Mouse (Mus musculus) testis, adult 2 months (tissue): ENCODE measurements around the gene Cenpj. TPM values are rescaled to one million over a fixed set of nuclear protein-coding genes. Genes with fewer than 3 reads are reported as not detected.

Experiments used
- H3K27ac ChIP-seq: fragments of 200-500 bp; 2 replicates; pipeline ENCODE4 v1.5.1; 2012; ENCODE audit warnings: low read depth, low read length; ENCODE audit not compliant: control insufficient read depth, insufficient read depth
- H3K27me3 ChIP-seq: fragments of 200-500 bp; 2 replicates; pipeline ENCODE4 v1.6.1; 2012; ENCODE audit warnings: mild to moderate bottlenecking, low read length, moderate library complexity; ENCODE audit not compliant: control insufficient read depth, insufficient read depth
- H3K36me3 ChIP-seq: fragments of 200-500 bp; 2 replicates; pipeline ENCODE4 v1.6.1; 2012; ENCODE audit warnings: mild to moderate bottlenecking, low read length; ENCODE audit not compliant: control insufficient read depth, insufficient read depth
- H3K4me1 ChIP-seq: fragments of 200-500 bp; 2 replicates; pipeline ENCODE4 v1.6.1; 2012; ENCODE audit warnings: low read length; ENCODE audit not compliant: control insufficient read depth, insufficient read depth
- H3K4me3 ChIP-seq: fragments of 200-500 bp; 2 replicates; pipeline ENCODE4 v1.5.1; 2012; ENCODE audit warnings: low read depth, mild to moderate bottlenecking, low read length, moderate library complexity, mixed read lengths; ENCODE audit not compliant: control insufficient read depth
- CTCF ChIP-seq: fragments of 200-500 bp; IDR thresholded peaks from 2 replicates; pipeline ENCODE4 v1.5.1; 2012; ENCODE audit warnings: low read depth, mild to moderate bottlenecking, inconsistent platforms, low read length, moderate library complexity; ENCODE audit not compliant: control insufficient read depth, insufficient read depth, insufficient replicate concordance
- POLR2A ChIP-seq: fragments of 200-500 bp; IDR thresholded peaks from 2 replicates; pipeline ENCODE4 v1.6.1; 2012; ENCODE audit warnings: low read depth, mild to moderate bottlenecking, inconsistent platforms, low read length, moderate library complexity; ENCODE audit not compliant: control insufficient read depth
- polyA plus RNA-seq: library from polyadenylated mRNA; depleted of rRNA; stranded (reverse); fragments of >200 nt; gene quantifications from 2 replicates; pipeline ENCODE4 v1.2.3, GENCODE M21; 2012

Gene Cenpj
- polyA plus RNA-seq, 1 experiment, result 6.6 TPM

DNA sequence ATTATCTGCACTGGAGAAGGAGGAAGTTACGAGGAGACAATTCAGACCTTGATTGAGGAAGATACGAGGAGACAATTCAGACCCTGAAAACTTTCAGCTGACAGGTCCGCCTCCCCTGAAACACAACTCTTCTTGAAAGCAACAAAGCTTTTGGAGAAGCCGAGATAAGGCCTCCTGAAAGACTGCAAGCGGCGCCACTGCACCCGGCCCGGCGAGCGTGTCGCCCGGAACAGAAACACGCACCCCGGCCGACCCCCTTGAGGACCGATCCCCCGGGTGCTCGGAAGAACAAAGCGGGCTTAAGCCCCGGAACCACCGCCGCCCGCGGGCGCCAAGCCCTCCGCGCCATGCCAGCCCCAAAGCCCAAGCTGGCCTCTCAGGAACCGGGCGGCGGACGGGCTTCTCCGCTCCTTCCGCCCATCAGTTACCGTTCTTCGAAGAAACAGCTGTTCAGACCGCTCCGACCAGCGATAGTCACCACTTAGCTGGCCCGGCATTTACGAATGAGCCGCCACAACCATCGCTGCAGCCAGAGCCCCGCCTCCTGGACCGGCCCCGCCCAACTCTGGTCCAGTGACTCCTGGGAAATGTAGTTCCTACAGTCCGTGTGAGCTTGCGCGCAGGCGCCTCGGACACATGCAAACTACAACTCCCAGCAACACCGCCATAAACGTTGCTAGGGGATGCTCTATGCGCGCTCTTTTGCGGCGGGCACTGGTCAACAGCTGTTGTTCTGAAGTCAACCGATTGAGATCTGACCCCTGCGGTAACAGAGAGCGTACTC is 3.7 kb downstream of the Cenpj start:
- H3K36me3 ChIP-seq, result no peaks in the 10 kb centered on the region
- TF ChIP-seq CTCF (no peak), POLR2A (peak; percentile 95)
- peak overlapping the region; percentile 96 for H3K4me3 ChIP-seq
- H3K27me3 ChIP-seq, result no peaks in the 10 kb centered on the region
- H3K27ac ChIP-seq, result peak overlapping the region; percentile 81
- peaks cover 5% of the 10 kb centered on the region for H3K4me1 ChIP-seq

DNA sequence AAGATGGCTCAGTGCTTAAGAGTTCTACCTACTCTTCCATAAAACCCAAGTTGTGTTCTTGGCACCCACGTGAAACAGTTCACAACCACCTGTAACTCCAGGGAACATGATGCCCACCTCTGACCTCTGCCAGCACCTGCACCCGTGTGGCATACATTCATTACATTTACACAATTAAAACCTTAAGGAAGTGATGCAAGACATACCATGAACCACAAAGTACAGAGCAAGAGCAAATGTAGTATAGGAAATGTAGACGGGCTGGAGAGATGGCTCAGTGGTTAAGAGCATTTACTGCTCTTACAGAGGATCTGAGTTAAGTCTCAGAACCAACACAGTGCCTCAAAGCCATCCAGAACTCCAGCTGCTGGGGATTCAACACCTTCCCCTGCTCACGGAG is 6.2 kb downstream of the Cenpj start:
- Histone ChIP-seq H3K36me3 (no peaks in the 10 kb centered on the region), H3K4me1 (peaks cover 2% of the 10 kb centered on the region; the same call in 1 of the 2 replicates), H3K27ac (no peak overlapping the region), H3K4me3 (no peak overlapping the region; the same call in 1 of the 2 replicates), H3K27me3 (no peaks in the 10 kb centered on the region)
- TF ChIP-seq POLR2A (no peak), CTCF (no peak)

GRCm38 (mm10) chr14:56567476-56567875 is 7.7 kb downstream of the Cenpj start:
- H3K36me3 ChIP-seq, result no peaks in the 10 kb centered on the region; the same call in 1 of the 2 replicates
- no peak for TF ChIP-seq POLR2A
- TF ChIP-seq CTCF, result no peak
- no peaks in the 10 kb centered on the region for H3K4me1 ChIP-seq
- H3K4me3 ChIP-seq, result no peak overlapping the region
- no peaks in the 10 kb centered on the region for H3K27me3 ChIP-seq
- no peak overlapping the region for H3K27ac ChIP-seq

DNA sequence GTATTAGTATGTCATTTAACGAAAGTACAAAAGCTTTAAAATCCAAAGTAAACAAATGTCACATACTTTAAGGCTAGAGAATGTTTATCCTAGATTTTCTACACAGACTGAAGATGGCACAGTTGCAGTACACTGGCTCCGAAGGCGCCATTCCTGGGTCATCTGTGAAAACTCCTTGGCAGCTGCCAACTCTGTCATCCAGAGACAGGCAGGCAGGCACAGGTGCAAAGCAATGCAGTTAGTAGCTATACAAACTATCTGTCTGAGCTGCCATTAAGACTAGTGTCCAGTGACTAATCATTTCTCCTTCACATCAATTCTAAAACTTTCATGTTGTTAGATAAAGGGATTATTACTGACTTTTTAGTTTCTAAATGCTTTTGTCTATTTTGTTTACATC is 16.1 kb downstream of the Cenpj start:
- H3K27me3 ChIP-seq, result no peaks in the 10 kb centered on the region
- peaks cover 3% of the 10 kb centered on the region; the same call in 1 of the 2 replicates for H3K4me1 ChIP-seq
- H3K27ac ChIP-seq, result no peak overlapping the region
- TF ChIP-seq CTCF (no peak), POLR2A (no peak)
- no peak overlapping the region for H3K4me3 ChIP-seq
- no peaks in the 10 kb centered on the region; the same call in none of the 2 replicates for H3K36me3 ChIP-seq

DNA sequence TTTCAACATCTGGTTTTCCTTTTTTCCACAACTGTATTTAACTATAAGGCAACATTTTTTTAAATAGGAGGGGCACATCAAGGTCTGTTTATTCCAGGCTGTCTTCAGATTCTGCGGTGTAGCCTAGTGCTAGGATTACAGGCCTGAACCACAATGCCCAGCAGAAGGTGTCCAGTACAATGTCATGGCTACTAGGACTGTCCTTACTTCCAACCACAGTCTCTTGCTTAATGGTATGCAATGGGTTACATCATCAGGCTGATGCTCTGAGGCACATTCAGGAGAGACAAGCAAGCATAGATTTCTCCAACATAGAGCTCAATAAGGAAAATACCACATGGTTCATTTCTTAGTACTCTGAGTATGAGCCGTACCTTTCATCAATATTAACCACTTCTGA is 20.5 kb downstream of the Cenpj start:
- Histone ChIP-seq H3K27me3 (no peaks in the 10 kb centered on the region), H3K27ac (no peak overlapping the region), H3K4me1 (peaks cover 3% of the 10 kb centered on the region; the same call in 1 of the 2 replicates), H3K4me3 (no peak overlapping the region), H3K36me3 (peaks cover 1% of the 10 kb centered on the region)
- TF ChIP-seq POLR2A, result no peak
- no peak for TF ChIP-seq CTCF

DNA sequence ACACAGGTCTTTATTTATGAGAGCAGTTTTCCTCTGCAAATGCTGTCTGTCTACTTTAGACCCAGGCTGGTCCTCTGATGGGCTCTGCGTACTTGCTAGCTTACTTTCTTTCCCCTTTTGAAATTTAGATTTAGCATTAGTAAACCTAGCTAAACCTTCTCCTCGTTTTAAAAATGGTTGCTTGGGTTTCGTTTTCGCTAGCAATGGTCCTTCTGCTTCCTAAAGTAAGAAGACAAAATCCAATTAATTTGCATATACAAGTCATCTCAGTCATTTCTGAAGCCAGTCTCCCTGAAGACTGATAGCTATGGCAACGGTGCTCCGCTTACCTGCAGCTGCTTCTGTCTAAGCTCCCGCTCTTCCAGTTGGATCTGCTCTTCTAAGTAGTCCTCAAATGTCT is 21.9 kb downstream of the Cenpj start:
- Histone ChIP-seq H3K4me3 (no peak overlapping the region), H3K36me3 (peaks cover 1% of the 10 kb centered on the region), H3K27ac (no peak overlapping the region), H3K4me1 (peaks cover 3% of the 10 kb centered on the region; the same call in 1 of the 2 replicates), H3K27me3 (no peaks in the 10 kb centered on the region)
- TF ChIP-seq CTCF, result no peak
- TF ChIP-seq POLR2A, result no peak

- no peak overlapping the region for H3K4me3 ChIP-seq
- TF ChIP-seq POLR2A (no peak), CTCF (no peak)
- no peak overlapping the region for H3K27ac ChIP-seq
- no peaks in the 10 kb centered on the region for H3K27me3 ChIP-seq
- peaks cover 3% of the 10 kb centered on the region; the same call in 1 of the 2 replicates for H3K4me1 ChIP-seq
- H3K36me3 ChIP-seq, result peaks cover 1% of the 10 kb centered on the region
Measured at GRCm38 (mm10) chr14:56552924-56553323, 22.3 kb downstream of the Cenpj start.
